Mouse (Mus musculus): ENCODE results near the gene Krt75. TPM values are rescaled to one million over a fixed set of nuclear protein-coding genes. Genes with fewer than 3 reads are reported as not detected.
"Not testable (repeated sequence)": the region's sequence is repeated elsewhere in the genome, so short reads cannot be mapped to it uniquely, and the experiment has no call there.

Krt75 gene
- polyA plus RNA-seq, 1 experiment from 2014 or later, result 0.52 TPM

DNA sequence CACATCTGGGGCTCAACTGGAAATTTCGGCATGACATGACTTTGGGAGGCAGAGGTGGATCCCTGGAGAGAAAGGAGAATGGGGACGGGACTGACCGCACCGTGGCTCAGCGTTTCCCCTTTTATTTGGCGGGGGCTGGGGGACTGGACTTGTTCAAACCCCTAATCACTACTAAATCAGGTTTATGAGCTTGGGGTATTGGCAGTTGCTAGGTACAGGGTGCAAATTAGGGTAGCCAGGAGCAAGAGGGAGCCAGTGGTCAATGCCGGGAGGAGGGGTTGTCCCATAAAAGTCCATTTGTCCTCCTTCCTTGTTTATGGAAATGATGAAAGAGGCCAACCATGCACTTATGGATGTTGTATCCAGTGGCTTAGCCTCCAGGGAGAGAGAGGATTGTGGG, 23.1 kb downstream of the Krt75 start, which contains the start of gene Krt82:
Krt82 (minus strand) TSS at position 101 of the 400 bp plus-strand sequence.
- Histone ChIP-seq H3K4me2 (replicated peaks) (no peak within 1 kb of the TSS), H3K36me3 (no peaks in the 10 kb centered on the region), H3K4me3 (no peak within 1 kb of the TSS), H3K27me3 (peaks cover 32% of the 10 kb centered on the region), H3K9ac (no peak within 1 kb of the TSS), H3K27ac (no peak within 1 kb of the TSS), H3K9me3 (no peaks in the 10 kb centered on the region), H3K4me1 (peaks cover 8% of the 10 kb centered on the region)
- no peak for ATAC-seq (ENCODE audit: low FRiP score, low read depth)
- WGBS, result 58% methylated on average over 7 of the region's 7 CpGs

DNA sequence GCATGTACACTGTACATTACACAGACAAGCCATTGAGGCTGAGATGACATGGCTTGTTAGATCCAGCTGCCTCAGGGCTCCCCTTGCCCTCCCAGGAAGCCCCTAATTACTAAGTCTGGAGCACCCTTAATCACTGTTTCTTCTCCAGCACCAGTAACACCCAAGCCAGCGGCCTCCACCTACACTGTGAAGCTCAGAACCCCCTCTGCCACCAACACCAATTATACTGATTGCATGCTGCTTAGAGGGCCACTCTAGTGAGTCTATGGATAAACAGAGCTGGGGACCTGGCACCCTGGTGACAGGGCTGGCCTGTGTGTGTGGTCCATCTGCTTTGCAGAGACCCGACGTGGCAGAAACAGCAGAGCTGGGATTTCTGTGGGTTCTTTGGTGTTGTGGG, 29.2 kb downstream of the Krt75 start:
- no peak for ATAC-seq (ENCODE audit: low FRiP score, low read depth)
- no peak overlapping the region for H3K4me2 ChIP-seq (replicated peaks)
- 32% methylated on average over 3 of the region's 3 CpGs for WGBS
- H3K27ac ChIP-seq, result no peak overlapping the region
- H3K4me1 ChIP-seq, result peaks cover 19% of the 10 kb centered on the region
- H3K4me3 ChIP-seq, result no peak overlapping the region
- no peaks in the 10 kb centered on the region for H3K36me3 ChIP-seq
- H3K9ac ChIP-seq, result no peak overlapping the region
- H3K27me3 ChIP-seq, result peaks cover 2% of the 10 kb centered on the region; the same call in 1 of the 2 replicates
- H3K9me3 ChIP-seq, result no peaks in the 10 kb centered on the region; the same call in 1 of the 2 replicates

GRCm38 (mm10) chr15:101542543-101542942, 31.2 kb downstream of the Krt75 start:
- 55% methylated on average over 9 of the region's 9 CpGs for WGBS
- H3K27me3 ChIP-seq, result 0 out of 2 replicates have a peak, but pooled peaks cover 4% of the 10 kb centered on the region
- no peak overlapping the region for H3K4me2 ChIP-seq (replicated peaks)
- no peaks in the 10 kb centered on the region for H3K36me3 ChIP-seq
- no peaks in the 10 kb centered on the region; the same call in 1 of the 2 replicates for H3K9me3 ChIP-seq
- no peak overlapping the region for H3K27ac ChIP-seq
- no peak for ATAC-seq (ENCODE audit: low FRiP score, low read depth)
- no peak overlapping the region for H3K4me3 ChIP-seq
- peaks cover 30% of the 10 kb centered on the region for H3K4me1 ChIP-seq
- H3K9ac ChIP-seq, result no peak overlapping the region

GRCm38 (mm10) chr15:101538580-101538900, 35.2 kb downstream of the Krt75 start:
- Histone ChIP-seq H3K36me3 (no peaks in the 10 kb centered on the region), H3K27me3 (peaks cover 20% of the 10 kb centered on the region), H3K4me1 (peaks cover 36% of the 10 kb centered on the region), H3K4me3 (no peak overlapping the region), H3K27ac (no peak overlapping the region), H3K9me3 (no peaks in the 10 kb centered on the region; the same call in 1 of the 2 replicates), H3K9ac (no peak overlapping the region), H3K4me2 (replicated peaks) (no peak overlapping the region)
- ATAC-seq (ENCODE audit: low FRiP score, low read depth), result no peak
- 43% methylated on average over 4 of the region's 4 CpGs for WGBS

DNA sequence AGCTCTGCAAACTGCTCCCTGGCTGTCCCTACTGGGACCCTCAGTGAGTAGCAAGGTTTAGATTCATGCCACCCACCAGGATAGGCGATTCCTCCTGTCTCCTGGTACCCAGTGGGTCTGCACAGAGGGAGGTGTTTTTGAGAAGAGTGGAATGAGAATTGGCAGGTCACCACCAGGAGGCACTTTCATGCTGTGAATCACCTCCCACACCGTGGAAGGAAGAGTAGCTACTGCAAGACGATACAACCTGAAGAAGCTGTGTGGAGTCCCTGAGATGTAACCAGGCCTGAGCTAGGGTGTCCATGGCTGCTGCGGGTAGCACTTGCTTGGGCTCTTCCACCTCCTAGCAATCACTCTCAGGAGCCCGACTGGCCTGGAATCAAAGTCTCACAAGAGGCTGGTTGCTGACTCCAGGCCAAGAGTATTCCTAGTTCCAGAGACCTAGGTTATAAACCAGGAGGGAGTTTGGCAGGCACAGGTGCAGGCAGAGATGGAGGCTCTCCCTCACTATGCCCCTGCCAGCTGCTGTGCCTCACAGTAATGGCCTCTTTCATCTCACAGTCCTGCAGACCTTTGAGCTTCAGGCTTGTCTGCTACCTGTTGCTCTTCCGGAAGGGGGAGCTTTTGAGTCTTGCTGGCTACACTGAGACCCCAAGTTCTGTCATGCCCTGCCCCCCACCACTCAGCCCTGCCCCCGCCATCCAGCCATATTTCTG, 35.7 kb downstream of the Krt75 start:
- H3K9me3 ChIP-seq, result no peaks in the 10 kb centered on the region; the same call in 1 of the 2 replicates
- peak; percentile 22; the same call in 1 of the 2 replicates for ATAC-seq (ENCODE audit: low FRiP score, low read depth)
- peaks cover 20% of the 10 kb centered on the region for H3K27me3 ChIP-seq
- no peak overlapping the region; the same call in 1 of the 2 replicates for H3K27ac ChIP-seq
- no peak overlapping the region for H3K9ac ChIP-seq
- peaks cover 36% of the 10 kb centered on the region for H3K4me1 ChIP-seq
- 33% methylated on average over 7 of the region's 7 CpGs for WGBS
- no peaks in the 10 kb centered on the region for H3K36me3 ChIP-seq
- no peak overlapping the region for H3K4me2 ChIP-seq (replicated peaks)
- H3K4me3 ChIP-seq, result no peak overlapping the region

DNA sequence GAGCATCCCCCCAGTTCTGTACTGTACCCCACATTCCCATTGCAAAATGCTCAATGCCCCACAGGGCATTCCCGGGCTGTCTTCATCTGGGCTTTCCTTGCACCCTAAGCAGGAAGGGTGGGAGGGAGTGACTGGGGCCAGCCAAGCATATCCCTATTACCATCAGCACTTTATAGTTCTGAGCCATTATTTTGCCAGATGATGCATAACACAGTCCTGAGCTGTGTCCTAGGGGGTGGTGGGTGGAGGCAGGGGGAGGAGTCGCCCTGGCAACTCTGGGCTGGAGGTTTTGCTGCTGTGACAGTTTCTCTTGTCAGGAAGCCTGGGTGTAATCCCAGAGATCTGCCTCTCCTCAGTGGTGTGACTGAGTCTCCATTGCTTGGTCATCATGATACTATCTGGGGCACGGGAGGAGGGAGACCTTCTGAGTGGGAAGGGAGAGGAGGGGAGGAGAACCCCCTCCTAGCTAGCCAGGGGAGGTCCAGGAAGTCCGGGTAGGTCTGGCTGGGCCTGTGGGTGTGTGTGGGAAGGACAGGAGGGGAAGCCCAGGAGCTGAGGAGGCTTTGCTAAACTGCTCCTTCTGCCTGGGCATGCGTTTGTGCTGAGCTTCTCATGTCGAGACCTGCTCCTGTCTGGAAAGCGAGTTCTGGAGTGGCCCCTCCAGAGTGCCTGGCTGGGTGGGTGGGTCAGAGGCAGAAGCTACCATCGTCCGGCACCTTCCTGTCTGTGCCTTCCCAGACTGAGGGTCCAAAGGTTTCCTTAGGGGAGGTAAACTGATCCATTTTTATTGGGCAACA, 37.5 kb downstream of the Krt75 start:
- H3K36me3 ChIP-seq, result no peaks in the 10 kb centered on the region
- no peak overlapping the region for H3K4me2 ChIP-seq (replicated peaks)
- peaks cover 30% of the 10 kb centered on the region for H3K27me3 ChIP-seq
- peaks cover 26% of the 10 kb centered on the region for H3K4me1 ChIP-seq
- H3K27ac ChIP-seq, result no peak overlapping the region
- no peak; the same call in 1 of the 2 replicates for ATAC-seq (ENCODE audit: low FRiP score, low read depth)
- no peak overlapping the region for H3K9ac ChIP-seq
- WGBS, result 58% methylated on average over 9 of the region's 9 CpGs
- H3K9me3 ChIP-seq, result no peaks in the 10 kb centered on the region; the same call in 1 of the 2 replicates
- no peak overlapping the region for H3K4me3 ChIP-seq

DNA sequence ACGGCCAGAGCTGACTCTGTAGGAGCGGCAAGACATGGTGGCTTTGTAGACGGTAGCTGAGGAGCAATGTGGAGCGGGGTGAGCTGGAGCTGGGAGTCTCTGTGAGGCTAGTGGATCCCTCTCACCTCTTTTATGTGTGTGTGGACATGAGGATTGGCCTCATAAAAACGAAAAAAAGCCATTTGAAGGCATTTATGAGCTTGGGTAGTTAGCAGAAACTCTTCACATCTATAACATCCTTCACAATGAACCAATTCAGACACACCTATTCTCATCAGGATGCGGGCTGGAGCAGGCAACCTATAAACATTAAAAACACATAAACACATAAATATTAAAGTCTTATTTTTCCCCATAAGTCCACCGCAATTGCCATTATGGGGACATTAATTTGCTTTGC, 41.0 kb downstream of the Krt75 start, which contains the start of gene Krt84:
Krt84 (minus strand) TSS at position 101 of the 400 bp plus-strand sequence.
- Histone ChIP-seq H3K4me3 (no peak within 1 kb of the TSS), H3K27me3 (peaks cover 49% of the 10 kb centered on the region), H3K36me3 (no peaks in the 10 kb centered on the region), H3K9me3 (no peaks in the 10 kb centered on the region), H3K9ac (no peak within 1 kb of the TSS), H3K4me1 (peaks cover 9% of the 10 kb centered on the region; the same call in 1 of the 2 replicates), H3K27ac (no peak within 1 kb of the TSS), H3K4me2 (replicated peaks) (no peak within 1 kb of the TSS)
- ATAC-seq (ENCODE audit: low FRiP score, low read depth), result no peak
- WGBS, result 57% methylated on average over 7 of the region's 7 CpGs

- WGBS, result 70% methylated on average over 4 of the region's 4 CpGs
- no peaks in the 10 kb centered on the region for H3K4me1 ChIP-seq
- no peaks in the 10 kb centered on the region for H3K36me3 ChIP-seq
- H3K4me2 ChIP-seq (replicated peaks), result no peak overlapping the region
- no peak overlapping the region for H3K9ac ChIP-seq
- H3K9me3 ChIP-seq, result no peaks in the 10 kb centered on the region
- no peak overlapping the region for H3K27ac ChIP-seq
- ATAC-seq (ENCODE audit: low FRiP score, low read depth), result no peak
- H3K4me3 ChIP-seq, result no peak overlapping the region
- peaks cover 44% of the 10 kb centered on the region for H3K27me3 ChIP-seq
Measured at GRCm38 (mm10) chr15:101522556-101523232, 51.0 kb downstream of the Krt75 start.

DNA sequence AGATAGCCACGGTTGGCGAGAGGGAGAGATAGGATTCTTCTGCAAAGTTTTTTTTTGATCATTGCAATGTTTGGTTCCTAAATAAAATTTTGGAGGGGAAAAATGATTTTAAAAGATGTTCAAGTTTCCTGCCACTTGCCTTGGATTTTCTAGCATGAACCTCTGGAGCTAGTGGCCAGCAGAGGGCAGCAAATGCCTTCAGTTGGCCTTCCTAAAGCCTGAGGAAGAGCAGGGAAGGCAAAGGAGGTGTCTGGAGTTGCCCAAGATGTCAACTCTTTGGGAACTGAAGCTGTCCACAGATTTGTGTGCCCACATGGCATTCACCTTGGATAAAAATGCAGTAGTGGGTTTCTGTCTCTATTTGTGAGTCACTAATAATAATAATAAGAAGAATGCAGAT, 53.9 kb downstream of the Krt75 start:
- no peak overlapping the region for H3K4me3 ChIP-seq
- 20% methylated on average over 2 of the region's 2 CpGs for WGBS
- no peaks in the 10 kb centered on the region for H3K4me1 ChIP-seq
- no peaks in the 10 kb centered on the region for H3K9me3 ChIP-seq
- no peaks in the 10 kb centered on the region for H3K36me3 ChIP-seq
- peaks cover 27% of the 10 kb centered on the region for H3K27me3 ChIP-seq
- no peak for ATAC-seq (ENCODE audit: low FRiP score, low read depth)
- no peak overlapping the region for H3K27ac ChIP-seq
- no peak overlapping the region for H3K9ac ChIP-seq
- no peak overlapping the region for H3K4me2 ChIP-seq (replicated peaks)

DNA sequence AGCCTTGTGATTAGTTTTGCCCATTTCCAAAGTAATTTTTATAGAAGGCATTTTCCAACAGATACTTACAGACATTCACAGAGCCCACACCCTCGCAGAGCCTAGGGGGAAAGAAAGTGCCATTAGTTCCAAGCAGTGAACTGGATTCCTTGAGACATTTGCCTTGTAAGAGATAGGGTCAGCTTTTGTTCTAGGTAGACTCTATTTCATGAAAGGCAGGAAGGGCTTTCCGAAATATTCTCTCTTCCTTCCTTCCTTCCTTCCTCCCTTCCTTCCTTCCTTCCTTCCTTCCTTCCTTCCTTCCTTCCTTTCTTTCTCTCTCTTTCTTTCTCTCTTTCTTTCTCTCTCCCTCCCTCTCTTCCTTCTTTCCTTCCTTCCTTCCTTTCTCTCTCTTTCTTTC, 56.5 kb downstream of the Krt75 start, which contains the start of gene Gm49425:
Gm49425 (minus strand) TSS at position 101 of the 400 bp plus-strand sequence.
- H3K27ac ChIP-seq; ATAC-seq (ENCODE audit: low FRiP score, low read depth); H3K9me3 ChIP-seq; H3K9ac ChIP-seq; H3K4me1 ChIP-seq; H3K4me3 ChIP-seq; H3K36me3 ChIP-seq; H3K4me2 ChIP-seq (replicated peaks): not testable (repeated sequence)
- WGBS, result 71% methylated on average over 2 of the region's 2 CpGs
- H3K27me3 ChIP-seq, result peaks cover 15% of the 10 kb centered on the region
